Mouse (Mus musculus) cerebellum, adult 18-20 months (tissue): ENCODE measurements around the gene Ifnb1.
"Not testable (repeated sequence)": the region's sequence is repeated elsewhere in the genome, so short reads cannot be mapped to it uniquely, and the experiment has no call there.

ENCODE experiments used
- DNase-seq, 2 experiments: peaks; one replicate each; pipeline ENCODE4 v3.0.0; 2021

Ifnb1 gene

DNA sequence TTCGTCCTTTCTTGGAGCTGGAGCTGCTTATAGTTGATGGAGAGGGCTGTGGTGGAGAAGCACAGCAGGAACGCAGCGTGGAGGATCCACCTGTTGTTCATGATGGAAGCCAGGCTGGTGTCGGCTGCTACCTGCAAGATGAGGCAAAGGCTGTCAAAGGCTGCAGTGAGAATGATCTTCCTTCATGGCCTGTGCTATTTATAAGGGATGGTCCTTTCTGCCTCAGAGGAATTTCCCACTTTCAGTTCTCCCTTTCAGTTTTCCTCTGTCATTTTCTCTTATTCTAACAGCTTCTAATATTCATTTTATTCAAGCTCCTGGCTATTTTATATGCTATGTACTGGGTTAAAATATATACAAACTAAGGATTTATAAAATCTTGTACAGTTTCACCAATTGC is at the start of gene Ifnb1:
Ifnb1 (minus strand) TSS at position 101 of the 400 bp plus-strand sequence.
- no peak for DNase-seq

DNA sequence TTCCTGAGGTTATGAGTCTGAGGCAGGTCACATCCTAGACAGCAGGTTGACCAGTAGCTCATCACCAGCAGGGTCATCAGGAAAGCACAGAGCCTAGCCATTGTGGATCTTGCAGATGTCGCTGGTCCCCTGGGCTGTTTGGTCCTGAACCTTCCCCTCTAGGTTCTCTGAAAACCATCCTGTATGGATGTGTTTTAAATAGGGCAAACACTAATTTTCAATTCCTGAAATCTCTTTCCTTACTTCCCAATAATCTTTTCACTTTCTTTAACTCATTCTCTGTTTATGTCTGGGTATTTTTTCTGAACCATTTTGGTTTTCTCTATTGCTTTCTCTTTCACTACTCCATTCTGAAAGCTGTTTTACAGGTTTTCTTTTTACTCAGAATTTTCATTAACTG is 49.1 kb upstream of the Ifnb1 start, which contains the start of gene Ifna14:
Ifna14 (minus strand) TSS at position 101 of the 400 bp plus-strand sequence.
- no peak for DNase-seq

DNA sequence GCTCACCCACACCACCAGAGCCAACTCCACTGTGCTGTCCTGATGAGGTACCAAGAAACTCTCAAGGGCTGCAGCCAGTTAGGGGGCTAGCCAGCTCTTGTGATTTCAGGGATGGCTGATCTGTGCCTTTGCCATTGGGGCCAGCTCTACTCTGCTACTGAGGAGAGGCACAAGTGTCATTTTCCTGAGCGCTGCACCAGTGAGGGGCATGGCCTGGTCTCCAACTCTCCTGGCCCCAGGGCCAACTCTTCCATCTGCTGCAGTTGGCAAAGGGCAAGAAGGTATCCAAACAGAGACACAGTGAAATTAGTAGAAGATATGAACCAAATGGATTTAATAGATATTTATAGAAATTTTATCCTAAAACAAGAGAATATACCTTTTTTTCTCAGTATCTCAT is 39.2 kb upstream of the Ifnb1 start:
- DNase-seq: peak; percentile 59 to 71

DNA sequence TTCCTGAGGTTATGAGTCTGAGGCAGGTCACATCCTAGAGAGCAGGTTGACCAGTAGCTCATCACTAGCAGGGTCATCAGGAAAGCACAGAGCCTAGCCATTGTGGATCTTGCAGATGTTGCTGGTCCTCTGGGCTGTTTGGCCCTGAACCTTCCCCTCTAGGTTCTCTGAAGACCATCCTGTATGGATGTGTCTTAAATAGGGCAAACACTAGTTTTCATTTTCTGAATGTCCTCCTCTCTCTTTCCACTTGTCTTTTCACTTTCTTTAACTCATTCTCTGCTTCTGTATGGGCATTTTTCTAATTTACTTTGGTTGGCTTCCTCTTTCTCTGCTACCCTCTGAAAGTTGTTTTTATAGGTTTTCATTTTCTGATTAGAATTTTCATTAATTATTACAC is 35.6 kb upstream of the Ifnb1 start, which contains the start of gene Ifna15:
Ifna15 (minus strand) TSS at position 101 of the 400 bp plus-strand sequence.
- DNase-seq: not testable (repeated sequence)

DNA sequence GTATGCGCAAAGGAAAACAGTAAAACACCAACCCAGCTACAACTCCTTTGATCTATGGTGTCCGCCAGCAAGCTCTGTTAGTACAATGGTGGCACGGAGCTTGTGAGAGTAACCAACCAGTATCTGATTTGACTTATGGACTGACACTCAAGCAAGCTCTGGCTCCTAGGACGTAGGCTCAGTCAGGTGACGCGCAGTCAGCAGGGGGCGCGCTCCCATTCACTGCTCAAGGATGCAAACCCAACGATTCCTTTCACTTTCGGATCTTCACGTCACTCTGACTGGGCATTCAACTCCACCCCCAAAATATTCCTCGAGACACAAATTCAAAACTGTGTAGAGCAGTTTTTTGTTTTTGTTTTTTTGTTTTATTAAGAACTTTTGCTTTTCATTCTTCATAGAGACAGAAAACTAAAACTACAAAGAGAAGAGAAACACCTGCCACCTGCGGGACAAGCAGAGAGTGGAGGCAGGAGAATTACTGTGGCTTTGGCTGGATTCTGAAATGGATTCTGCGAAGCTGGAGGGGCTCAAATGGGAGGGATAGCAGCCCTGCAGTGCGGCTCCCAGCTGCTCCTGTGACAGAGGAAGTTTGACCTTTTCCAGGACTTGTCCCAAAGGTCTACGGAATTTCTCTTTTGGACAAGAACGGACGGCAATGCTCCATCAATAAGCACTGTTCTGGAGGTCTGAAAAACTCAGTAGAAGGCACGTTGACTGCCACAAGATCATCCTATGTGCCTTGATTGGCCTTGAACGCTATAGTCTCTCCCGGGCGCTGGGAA is 27.8 kb upstream of the Ifnb1 start:
- DNase-seq: peak; percentile 64 to 67

DNA sequence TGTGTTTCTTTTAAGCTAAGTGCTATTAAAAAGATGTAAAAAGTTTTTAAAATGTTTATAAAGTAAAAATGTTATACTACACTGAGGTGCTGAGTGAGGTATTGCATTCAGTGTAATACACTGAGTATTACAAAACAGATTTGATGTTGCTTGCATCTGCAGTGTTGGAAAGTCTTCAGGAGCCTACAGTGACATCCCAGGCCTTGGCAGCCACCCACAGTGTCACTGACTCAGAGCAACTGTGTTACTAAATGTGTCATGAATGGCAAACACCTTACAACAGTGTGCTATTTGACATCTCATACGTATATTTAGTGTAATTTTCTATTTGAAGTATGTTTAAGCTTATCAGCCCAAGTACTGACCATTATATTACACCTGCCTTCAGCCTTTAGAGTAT is 25.4 kb upstream of the Ifnb1 start:
- peak; percentile 34 to 48 for DNase-seq

DNA sequence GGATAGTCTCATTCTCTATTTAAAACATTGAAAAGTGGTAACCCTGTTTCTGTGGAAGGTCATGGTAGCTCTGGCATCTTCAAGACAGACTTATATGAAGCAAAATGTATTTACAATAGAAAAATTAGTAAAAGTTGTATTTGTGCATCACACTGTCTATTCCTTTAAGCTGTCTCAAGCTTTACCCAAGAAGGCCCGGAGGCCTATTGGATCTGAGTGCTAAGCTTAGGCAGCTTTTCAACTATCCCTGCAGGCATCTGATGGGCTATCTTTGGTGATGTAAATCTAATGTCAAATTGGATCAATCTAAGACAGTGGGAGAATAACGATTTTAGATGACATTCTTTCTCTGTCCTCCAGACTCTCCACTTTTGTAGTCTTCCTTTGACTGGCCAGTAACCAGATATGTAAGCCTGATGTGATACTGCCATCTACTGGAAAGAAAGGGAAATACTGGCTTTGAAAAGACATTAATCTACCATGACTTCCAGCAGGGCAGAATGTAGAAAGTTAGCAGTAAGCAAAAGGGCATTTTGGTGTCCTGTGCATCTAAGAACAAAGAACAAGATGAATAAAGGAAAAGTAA is 21.2 kb upstream of the Ifnb1 start:
- no peak for DNase-seq

DNA sequence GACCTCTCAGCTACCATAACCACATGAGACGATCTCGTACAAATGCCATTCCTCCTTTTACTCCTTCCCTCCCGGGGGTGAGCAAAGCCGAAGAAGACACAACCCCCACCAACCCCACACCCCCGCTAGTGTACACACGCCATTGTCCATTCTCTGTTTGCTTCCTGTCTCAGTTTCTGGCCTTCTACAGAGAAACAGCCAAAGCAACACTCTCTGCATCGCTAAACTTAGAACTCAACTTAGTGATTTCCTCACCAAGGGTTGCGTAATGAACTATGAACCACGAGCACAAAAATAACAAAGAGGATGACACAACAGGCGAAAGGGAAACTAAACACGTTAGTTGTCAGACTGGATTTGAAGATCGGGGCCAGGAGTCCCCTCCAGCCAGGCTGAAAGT is 14.8 kb upstream of the Ifnb1 start:
- DNase-seq: no peak

DNA sequence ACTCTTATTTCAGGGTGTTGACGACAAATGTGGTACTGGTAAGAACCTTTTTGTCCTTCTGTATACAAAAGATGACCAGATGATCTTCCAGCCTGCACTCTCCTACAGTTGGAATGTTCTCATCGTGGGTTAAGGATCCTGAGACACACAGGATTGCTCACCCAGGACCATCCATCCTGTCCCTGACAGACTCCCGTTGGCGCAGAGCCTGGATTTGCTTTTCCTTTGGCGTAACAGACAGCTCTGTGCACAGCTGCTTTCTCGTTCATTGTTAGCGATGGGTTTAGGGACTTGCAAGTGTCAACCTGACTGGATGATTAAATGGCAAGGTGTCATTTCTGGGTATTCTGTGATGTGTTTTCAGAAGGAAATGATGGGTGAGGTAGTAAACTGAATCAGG is 14.1 kb upstream of the Ifnb1 start:
- no peak for DNase-seq

DNA sequence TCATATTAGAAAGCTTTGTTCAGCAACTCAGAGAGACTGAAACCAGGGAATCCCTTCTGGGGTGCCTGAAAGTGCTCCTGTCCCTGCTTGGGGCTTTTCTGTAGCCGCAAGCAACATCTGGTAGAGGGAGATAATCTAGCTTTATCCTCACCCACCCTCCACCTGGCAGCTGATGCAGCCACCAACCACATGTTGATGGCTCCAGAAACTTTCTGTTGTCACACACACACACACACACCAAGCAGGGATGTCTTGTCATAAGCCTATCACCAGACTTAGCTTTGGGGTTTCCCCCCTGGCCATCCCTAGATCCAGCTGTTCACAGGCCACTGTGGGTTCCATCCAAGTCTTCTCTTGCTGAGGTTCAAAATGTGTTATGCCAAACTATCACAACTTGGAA is 13.2 kb upstream of the Ifnb1 start:
- DNase-seq: no peak

DNA sequence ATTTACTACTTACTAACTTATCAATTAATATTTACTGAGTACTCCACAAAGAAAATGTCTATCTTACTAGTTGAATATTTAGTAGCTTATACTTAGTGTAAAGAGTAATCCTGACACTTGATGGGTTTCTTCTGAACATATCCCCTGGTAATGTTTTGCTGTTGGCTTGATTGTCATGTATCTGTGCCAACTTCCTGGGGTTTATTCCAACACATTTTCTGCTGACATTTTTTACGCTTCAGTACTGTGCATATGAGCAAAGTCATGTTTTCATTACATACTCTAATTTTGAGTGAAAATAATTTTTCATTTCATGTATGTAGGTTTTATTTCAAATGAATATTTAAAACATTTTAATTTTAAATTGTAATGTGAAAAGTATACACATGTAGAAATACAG is 12.3 kb upstream of the Ifnb1 start:
- DNase-seq: no peak

DNA sequence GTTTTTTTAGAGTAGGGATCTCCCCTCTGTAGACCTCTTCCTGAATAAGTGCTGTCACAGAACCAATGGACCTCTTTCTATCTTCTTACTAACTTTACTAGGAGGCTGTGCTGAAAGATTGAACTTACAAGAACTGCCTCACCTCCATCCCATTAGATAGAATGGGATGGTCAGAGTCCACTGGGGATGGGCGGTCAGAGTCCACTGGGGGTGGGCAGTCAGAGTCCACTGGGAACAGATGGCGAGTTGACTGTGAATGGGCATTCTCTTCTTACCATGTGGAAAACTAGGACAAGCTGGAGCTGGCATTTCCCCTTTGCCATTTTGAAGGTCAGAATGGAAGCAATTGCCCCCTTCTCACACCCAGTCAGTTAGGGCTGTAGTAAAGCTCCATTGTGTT is 10.9 kb upstream of the Ifnb1 start:
- no peak for DNase-seq

DNA sequence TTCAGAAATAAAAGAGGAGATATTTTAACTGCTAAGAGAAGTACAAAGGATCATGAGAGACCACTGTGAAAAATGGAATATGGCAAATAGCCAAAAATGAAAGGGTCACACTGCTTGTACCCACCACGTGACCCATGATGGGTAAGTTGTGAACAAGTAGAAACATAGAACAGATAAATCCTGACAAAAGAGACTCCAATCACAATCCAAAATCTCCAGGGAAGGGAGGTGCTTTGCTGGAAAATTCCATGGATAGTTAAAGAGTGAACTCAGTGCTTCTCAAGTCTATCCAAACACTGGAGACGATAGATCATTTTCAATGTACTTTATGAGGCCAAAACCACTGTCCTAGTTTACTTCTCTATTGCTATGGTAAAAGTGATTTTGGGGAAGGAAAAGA is 8.3 kb upstream of the Ifnb1 start:
- no peak for DNase-seq

DNA sequence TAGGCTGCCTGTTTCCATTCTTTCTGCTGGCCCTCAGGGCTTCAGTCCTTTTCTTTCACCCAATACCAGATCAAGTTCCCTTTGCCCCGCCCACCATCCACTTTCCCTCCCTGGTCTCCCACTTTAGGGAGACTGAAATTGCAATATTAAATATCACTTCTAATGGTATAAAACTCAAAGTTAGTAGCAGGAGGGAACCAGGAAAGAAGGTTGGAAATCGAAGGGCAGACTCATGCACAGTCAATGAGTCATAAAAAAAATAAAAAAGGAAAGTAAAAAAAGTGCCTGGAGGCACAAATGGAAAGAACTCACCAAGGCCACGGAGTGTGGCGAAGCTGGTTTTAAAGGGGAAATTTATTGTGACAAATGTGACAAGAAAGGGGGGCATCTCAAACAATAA is 7.7 kb upstream of the Ifnb1 start:
- DNase-seq: no peak

DNA sequence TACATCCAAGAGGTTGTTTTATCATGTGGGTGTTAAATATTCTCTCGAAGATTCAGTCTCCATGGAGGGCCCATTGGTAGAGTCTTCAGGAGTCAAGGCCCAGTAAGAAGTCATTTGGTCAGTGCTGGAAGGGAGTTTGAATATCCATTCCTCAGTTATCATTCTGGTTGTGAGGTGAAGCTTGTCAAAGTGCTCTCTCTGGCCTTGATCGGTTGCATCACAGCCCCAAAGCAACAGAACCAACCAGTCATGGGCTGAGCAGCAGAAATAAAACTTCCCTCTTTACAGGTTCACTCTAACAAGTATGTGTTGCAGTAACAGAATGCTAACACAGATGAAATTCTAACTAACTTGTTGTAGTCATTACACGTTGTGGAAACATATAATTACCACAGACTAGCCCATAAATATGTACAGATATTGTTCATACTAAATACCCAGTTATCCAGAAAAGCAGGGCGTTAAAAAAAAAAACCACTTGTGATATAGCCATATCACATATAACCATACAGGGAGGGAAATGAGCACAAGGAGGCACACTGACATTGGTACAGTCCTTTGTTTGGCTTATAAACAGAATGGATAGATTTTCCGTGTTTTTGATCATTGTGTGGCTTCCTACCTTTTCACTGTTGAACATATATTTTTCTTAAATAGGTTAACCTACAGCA is 3.9 kb upstream of the Ifnb1 start:
- no peak for DNase-seq

DNA sequence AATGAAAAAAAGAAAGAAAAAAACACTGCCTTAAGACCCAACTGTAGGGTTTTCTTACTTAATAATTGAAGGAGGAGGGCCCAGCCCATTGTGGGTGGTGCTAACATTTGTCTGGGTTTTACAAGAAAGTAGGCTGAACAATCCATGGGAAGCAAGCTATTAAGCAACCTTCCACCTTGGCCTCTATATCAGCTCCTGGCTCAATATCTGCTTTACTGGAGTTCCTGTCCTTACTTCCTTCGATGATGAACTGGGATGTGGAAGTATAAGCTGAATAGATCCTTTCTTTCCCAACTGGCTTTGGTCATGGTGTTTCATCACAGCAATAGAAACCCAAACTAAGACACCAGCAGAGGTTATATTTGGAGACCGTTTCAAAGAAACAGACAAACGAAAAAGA is 2.8 kb upstream of the Ifnb1 start:
- no peak for DNase-seq

DNA sequence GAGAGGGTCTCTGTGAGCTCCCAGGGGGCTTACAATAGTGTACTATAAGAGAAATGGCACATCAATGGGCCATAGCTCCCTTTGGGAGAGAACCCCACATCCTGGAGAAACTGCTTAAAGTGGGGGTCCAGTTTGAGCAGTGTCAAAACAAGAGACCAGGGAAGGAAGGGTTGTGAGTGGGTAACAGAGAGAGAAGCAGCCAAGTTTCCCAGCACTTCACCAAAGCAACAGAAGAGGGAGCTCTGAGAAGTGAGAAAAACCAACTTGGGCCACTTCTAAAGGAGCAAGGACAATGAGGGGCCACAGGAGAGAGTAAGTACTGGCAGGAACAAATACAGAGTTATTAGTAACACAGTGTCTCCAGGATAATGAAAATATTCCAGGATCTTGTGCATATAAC is 667 bp upstream of the Ifnb1 start:
- DNase-seq: no peak

DNA sequence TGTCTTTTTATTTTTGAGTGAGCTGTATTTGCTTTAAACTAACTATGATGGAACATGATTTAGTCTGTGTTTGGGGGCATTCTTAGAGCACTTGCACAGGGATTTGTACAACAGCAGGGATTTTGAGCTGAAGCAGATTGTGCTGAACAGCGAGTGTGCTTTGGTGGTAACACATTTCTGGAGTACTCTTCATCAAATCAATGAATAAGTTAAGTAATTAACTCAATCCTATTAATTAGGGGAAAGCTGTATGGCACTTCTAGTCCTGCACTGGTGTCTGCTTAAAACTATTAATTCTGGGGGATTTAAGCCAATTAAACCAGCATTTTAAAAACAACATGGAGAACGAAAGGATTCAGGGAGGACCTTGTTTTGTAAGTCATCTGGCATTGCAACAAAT is 4.6 kb downstream of the Ifnb1 start:
- DNase-seq: no peak

DNA sequence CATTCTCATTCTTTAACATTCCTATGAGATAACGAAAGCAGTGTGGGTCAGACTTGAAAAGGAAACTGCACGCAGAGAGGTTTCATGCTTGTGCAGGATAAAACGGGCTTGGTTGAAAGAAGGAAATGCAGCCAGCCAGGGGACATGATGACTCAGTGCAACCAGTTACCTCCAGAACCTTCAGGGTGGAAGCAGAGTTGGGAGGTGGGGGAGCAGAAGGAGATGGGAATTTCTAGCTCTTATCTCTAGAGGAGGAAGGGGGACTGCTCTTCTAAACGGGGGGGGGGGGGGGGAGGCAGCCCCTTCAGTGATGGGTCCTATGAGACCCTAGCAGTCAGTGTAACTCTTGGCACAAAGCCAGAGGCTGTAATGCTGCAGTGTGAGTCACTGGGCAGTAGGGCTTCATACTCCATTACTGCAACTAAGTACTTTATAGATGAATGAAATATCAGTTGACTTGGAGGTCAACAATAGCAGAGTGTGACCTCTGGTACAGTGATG is 6.8 kb downstream of the Ifnb1 start:
- no peak for DNase-seq

DNA sequence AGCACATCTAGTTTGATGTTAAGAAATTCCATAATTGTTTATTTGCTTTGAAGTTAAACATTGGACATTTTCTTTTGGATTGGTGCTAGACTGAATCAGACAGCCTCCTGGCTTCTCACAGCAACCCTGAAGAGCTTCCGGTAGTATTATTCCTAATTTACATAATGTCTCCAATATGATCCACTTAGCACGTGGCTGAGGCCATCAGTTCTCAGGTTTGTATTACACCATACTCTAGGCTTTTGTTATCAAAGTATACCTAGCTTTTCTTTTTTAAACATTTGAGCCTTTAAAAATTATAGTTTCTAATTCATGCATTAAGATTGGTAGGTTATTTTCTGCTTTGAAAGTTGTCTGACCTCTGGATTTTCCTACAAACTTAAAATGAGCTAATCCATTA is 7.3 kb downstream of the Ifnb1 start:
- DNase-seq: no peak

DNA sequence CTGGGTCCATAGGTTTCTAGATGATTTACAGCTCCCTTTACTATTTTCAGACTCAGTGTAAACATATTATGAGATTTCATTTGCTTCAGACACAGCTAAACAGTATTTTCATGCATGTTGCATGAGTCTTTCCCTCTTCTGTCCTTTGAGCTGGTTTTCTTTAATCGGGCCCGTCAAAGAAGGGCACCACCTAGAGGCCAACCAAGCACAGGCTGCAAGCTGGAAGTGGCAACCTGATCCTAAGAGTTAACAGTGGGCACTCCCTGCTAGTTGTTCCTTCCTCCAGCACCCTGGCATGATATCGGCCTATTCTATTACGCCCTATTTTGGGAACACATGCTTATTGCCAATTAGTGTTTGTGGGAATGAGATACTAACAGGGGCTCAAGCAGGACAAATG is 8.2 kb downstream of the Ifnb1 start:
- peak in 1 of 2 experiments; percentile 11 for DNase-seq

DNA sequence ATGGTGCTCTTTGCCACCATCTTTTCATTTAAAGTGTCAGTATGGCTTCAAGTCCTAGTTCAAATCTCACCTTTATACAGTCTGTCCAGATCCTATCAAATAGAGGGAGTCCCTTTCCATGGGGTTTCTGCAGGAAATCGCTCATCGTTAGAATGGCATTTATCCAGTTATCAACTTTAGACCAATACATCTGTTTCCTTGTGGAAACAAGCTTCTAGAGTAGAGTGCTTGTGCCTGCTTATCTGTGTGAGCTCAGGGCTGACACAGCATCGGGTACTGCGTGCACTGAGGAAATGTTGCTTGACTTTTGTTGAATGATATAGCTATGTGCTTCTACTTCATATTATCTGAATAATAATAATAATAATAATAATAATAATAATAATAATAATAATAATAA is 8.8 kb downstream of the Ifnb1 start:
- DNase-seq: no peak

DNA sequence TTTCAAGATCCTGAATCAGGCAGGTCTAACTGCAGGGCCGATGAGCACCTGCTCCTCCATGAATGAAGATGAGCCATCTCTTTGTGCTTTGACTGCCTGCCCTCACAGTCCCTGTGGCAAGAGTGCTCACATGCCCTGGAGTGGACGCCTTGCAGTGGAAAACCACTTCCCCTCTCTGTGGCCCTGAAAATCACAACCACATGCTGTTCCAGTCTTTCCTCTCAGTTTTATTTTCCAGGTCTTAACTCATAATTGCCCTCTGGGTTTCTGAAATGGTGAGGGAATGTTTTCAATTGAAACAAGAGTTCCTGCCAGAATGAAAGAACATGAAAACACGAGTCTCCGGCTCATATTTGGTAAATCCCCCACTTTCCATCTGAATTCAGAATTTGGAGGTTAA is 18.8 kb downstream of the Ifnb1 start:
- DNase-seq: no peak

DNA sequence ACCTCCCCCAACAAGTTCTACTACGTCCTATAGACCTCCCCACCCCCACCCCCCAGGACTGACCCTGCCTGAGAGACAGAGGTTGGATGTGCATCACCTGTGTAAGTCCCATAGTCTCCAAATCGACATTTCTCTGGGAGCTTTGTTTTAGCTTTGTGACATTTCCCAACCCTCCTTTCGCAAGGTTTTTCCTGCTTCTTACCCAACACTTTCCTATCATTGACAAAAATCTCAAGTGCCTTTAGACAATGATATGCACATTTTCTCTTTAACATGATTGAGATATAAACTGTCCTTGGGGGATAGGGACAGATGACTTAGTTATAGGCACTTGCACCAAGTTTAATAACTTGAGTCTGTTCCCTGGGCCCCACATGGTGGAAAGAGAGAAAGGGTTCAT is 21.3 kb downstream of the Ifnb1 start:
- DNase-seq: no peak
